Mouse (Mus musculus): ENCODE results near the gene Gm11444.

- TF ChIP-seq POLR2A (IDR thresholded peaks at IDR 0.05; ENCODE audit: low read depth, low read length), result no peak
- no peak for TF ChIP-seq CTCF (IDR thresholded peaks at IDR 0.05; ENCODE audit: borderline replicate concordance, insufficient read depth, low read length)
Observed at GRCm38 (mm10) chr11:85799856-85800255, 50.3 kb downstream of the Gm11444 start.
